8 mouse cellular contexts compared by ENCODE assay signal in the genomic region with DNA sequence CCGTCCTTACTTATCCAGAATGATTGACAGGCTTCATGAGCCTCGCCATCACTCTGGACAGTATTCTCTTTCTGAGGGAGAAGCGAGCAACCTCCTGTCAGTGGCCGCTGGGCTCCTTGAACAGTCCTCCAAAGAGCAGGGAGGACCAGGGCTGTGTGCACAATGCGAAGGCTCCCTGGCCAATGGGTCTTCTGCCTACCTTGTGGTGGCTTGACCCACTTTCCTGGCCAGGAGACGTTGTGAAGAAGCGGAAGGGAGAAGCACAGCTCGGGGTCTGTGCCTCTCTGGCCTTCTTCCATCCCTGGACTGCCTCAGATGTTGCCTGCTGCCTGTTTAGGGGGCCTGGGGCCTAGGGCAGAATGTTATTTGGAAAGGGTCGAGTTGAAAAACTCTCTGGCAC. TPM values are rescaled to one million over a fixed set of nuclear protein-coding genes. Genes with fewer than 3 reads are reported as not detected.
DNase-seq lines count a peak whose midpoint lies in the region; ATAC-seq lines count a peak whose summit lies in the region.

No protein-coding gene starts in this region.

- H3K9ac ChIP-seq in heart, embryonic 14.5 days (ENCODE audit: low read length) = no peak overlapping the region
- H3K9ac ChIP-seq in forebrain, embryonic 13.5 days = peak overlapping the region; percentile 83

- no peak for ATAC-seq in heart, embryonic 14.5 days (ENCODE audit: insufficient number of reproducible peaks, insufficient read depth, low FRiP score, low read depth)
- 0 out of 2 replicates have a peak, but pooled peaks have one; percentile 4 for ATAC-seq in forebrain, embryonic 13.5 days
- ATAC-seq in megakaryocyte progenitor cell, adult 5-6 weeks (replicated peaks; ENCODE audit: poor library complexity) = no peak

- H3K4me1 ChIP-seq in heart, embryonic 14.5 days (ENCODE audit: control insufficient read depth in 2 of 2, insufficient read depth in 2 of 2, low read length in 2 of 2) = peaks cover 31 to 43% of the 10 kb centered on the region in 2 experiments
- H3K4me1 ChIP-seq in forebrain, embryonic 13.5 days = peaks cover 47% of the 10 kb centered on the region
- peaks cover 61% of the 10 kb centered on the region for H3K4me1 ChIP-seq in midbrain, embryonic 10.5 days

- H3K27me3 ChIP-seq in heart, embryonic 14.5 days (ENCODE audit: control insufficient read depth, insufficient read depth, low read length) = peaks cover 27% of the 10 kb centered on the region
- H3K27me3 ChIP-seq in forebrain, embryonic 13.5 days = peaks cover 31% of the 10 kb centered on the region
- H3K27me3 ChIP-seq in midbrain, embryonic 10.5 days (ENCODE audit: low read depth, poor library complexity, severe bottlenecking) = peaks cover 85% of the 10 kb centered on the region

- DNase-seq in heart, postnatal 36 days = no peak
- DNase-seq in cerebellum, adult 8-10 months = peak; percentile 43
- peak; percentile 16 for DNase-seq in midbrain, embryonic 10.5 days (ENCODE audit: low spot score)
- DNase-seq in adrenal gland, postnatal 25 days = no peak
- no peak for DNase-seq in frontal cortex, postnatal 25 days (ENCODE audit: low spot score in 2 of 2)

- intact Hi-C loops in heart, postnatal 36 days (cut with DNase I) = no loop called here

- peak overlapping the region; percentile 96 for H3K4me2 ChIP-seq in heart, embryonic 14.5 days (ENCODE audit: low read length)
- H3K4me2 ChIP-seq in forebrain, embryonic 13.5 days = peak overlapping the region; percentile 95

- H3K4me3 ChIP-seq in heart, embryonic 14.5 days (ENCODE audit: control insufficient read depth in 1 of 2, insufficient read depth in 1 of 2, low read depth in 1 of 2, low read length in 2 of 2) = peak overlapping the region in 1 of 2 experiments; percentile 65; a peak in 2 of 4 replicates
- H3K4me3 ChIP-seq in forebrain, embryonic 13.5 days = peak overlapping the region; percentile 70
- H3K4me3 ChIP-seq in midbrain, embryonic 10.5 days = peak overlapping the region; percentile 83

- no peak overlapping the region for H3K27ac ChIP-seq in heart, embryonic 14.5 days (replicated peaks in 1 of 2; ENCODE audit: control insufficient read depth in 1 of 2, insufficient read depth in 1 of 2, low read depth in 2 of 2, low read length in 2 of 2)
- peak overlapping the region; percentile 80; the same call in 1 of the 2 replicates for H3K27ac ChIP-seq in forebrain, embryonic 13.5 days
- peak overlapping the region; percentile 90 for H3K27ac ChIP-seq in midbrain, embryonic 10.5 days (replicated peaks)

- H3K36me3 ChIP-seq in heart, embryonic 14.5 days (ENCODE audit: control insufficient read depth, insufficient read depth, low read length) = no peaks in the 10 kb centered on the region
- H3K36me3 ChIP-seq in forebrain, embryonic 13.5 days (ENCODE audit: poor library complexity, severe bottlenecking) = no peaks in the 10 kb centered on the region
- H3K36me3 ChIP-seq in midbrain, embryonic 10.5 days = no peaks in the 10 kb centered on the region

- H3K9me3 ChIP-seq in heart, embryonic 14.5 days (ENCODE audit: control insufficient read depth, low read length) = no peaks in the 10 kb centered on the region
- no peaks in the 10 kb centered on the region for H3K9me3 ChIP-seq in forebrain, embryonic 13.5 days (replicated peaks)
- no peaks in the 10 kb centered on the region for H3K9me3 ChIP-seq in midbrain, embryonic 10.5 days (replicated peaks)

- WGBS in heart, embryonic 14.5 days = 52% methylated on average over 9 of the region's 9 CpGs
- 35% methylated on average over 9 of the region's 9 CpGs for WGBS in forebrain, embryonic 13.5 days
- WGBS in midbrain, embryonic 10.5 days = 34% methylated on average over 9 of the region's 9 CpGs

RNA-seq across cellular contexts. Expression of gene Lrrn2, which starts 1.8 kb away (rescaled TPM):
- 11.4 and 12.0 TPM in 2 replicates for polyA plus RNA-seq in heart, embryonic 14.5 days (2014; fragmentation: Nextera tagmentation; extraction: Ambion mirVana)
- total RNA-seq in heart, postnatal 36 days (2021) = 1 to 10 TPM; 2.4 to 2.8 TPM
- 22.2 and 25.6 TPM in 2 replicates for polyA plus RNA-seq in forebrain, embryonic 13.5 days (2015; fragmentation: Nextera tagmentation; extraction: Ambion mirVana)
- 7.6 and 10.2 TPM in 2 replicates for polyA plus RNA-seq in midbrain, embryonic 10.5 days (2016; fragmentation: Nextera tagmentation; extraction: Ambion mirVana)
- not detected in 2 replicates for total RNA-seq in megakaryocyte progenitor cell, adult 5-6 weeks (2015)
- not detected in 2 replicates for total RNA-seq in megakaryocyte progenitor cell, adult 5-6 weeks (2017)
- total RNA-seq in adrenal gland, postnatal 25 days (2021) = 9.4 and 9.7 TPM in 2 replicates

Comparison
In these comparisons a context has a peak if more than half of its experiments do, and no peak if none do; other contexts are left out.
1. H3K27ac ChIP-seq: peak in forebrain, embryonic 13.5 days (single experiment) and midbrain, embryonic 10.5 days (single experiment); none in heart, embryonic 14.5 days (0 of 2).
2. DNase-seq: peak in cerebellum, adult 8-10 months (single experiment) and midbrain, embryonic 10.5 days (single experiment); none in heart, postnatal 36 days (0 of 2), adrenal gland, postnatal 25 days (single experiment) and frontal cortex, postnatal 25 days (0 of 2).